Mouse (Mus musculus) telencephalon, adult 2 months (tissue): Measurements from ENCODE around the gene Gm20388.
"Not testable (repeated sequence)": the region's sequence is repeated elsewhere in the genome, so short reads cannot be mapped to it uniquely, and the experiment has no call there.

ENCODE experiments used
- DNase-seq: peaks from one replicate; pipeline ENCODE4 v3.0.0-alpha.2; 2011; ENCODE audit warnings: low read depth, low spot score

Gene Gm20388

DNA sequence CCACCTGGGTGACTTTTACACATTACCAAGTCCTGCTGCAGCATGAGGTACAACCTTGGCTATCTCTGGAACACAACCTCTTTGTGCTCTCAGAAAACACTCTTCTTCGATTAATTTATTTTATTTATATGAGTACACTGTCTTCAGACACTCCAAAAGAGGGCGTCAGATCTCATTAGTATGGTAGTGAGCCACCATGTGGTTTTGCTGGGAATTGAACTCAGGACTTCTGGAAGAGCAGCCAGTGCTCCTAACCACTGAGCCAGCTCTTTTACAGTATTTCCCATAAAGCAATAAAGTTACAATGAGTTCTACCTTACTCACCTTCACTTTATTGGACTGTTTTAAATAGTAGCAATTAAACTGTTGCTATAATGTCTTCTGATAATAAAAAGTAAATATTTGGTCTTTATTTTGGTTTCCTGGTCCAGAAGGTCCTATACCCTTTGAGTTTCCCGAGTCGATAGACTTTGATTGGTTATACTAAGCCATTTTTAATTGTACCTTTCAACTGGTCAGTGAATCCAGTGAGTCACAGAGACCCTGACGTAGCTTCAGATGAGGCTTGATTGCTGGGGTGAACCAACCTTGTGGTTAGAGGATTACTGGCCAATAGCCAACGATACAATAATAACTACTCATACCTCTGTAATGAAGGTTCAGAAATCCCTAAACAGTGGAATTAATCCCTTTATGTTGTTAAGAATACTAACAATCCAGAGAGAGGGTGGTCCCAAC lies 3716.9 kb downstream of the Gm20388 start:
- DNase-seq = no peak

GRCm38 (mm10) chr8:123628253-123628967 lies 3717.8 kb downstream of the Gm20388 start:
- DNase-seq = no peak

DNA sequence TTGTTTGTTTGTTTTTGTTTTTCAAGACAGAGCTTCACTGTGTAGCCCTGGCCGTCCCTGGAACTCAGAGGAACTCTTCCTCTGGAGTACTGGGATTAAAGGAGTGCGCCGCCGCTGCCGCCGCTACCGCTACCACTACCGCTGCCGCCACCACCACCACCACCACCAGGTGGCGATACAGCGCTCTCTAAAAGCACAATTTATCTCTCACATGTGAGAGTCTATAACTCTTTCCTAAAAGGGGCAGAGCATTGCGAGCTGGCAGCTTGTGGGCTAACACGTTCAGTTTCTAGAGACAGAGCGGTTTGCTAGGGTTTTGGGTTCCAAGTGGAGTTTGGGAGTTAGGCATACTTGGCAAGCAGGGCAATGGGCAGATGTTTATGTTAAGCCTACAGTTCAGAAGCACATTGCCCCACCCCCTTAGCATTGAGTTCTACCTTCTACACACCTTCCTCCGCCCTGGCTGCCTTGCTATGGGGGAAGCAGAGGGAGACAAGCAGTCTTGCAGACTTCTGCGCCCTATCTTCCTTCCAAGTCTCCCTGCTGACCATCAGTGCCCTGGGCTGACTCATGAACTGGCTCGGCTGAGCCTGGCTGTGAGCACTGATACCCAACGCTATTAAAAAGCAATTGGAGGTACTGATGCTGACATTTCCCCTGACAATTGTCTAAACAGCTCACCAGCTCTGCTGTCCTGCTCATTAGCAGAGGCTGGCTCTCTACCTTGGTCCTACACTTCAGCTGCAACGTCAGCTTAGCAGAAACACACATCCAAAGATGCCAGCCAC lies 3718.5 kb downstream of the Gm20388 start:
- DNase-seq = no peak

DNA sequence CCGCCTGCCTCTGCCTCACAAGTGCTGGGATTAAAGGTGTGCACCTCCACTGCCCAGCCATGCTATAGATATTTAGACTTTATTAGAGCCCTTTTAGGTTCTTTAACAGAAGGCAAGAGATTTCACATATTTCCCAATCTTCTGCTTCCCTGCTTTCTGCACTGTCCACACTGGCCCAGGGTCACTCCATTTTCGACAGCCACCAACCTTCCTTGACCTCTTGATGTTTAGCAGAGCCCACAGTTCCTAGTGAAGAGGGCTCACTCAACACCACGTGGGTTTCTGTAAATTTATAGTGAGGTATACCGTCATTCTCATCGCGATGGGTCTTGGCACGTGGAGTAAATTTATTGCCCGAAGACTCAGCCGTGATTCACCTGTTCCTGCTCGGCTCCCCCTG lies 3719.4 kb downstream of the Gm20388 start:
- DNase-seq = no peak

DNA sequence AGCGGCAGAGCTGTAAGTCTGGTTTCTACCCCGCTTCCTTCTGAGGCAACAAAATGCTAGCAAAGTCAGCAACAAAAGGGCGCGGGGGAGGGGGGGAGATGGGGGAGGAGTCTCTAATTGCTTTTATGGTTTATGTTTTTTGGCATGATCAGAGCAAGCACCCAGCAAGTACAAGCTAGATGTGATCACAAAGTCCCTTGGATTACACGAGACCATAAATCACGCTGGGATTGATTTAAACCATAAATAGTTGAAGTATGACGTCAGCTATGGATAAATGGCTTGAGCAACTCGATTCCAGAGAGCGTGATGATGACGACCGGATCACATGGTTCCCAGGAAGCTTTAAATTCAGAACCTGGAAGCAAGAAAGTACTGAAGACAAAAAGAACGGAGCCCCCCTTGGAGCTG lies 3720.2 kb downstream of the Gm20388 start:
- DNase-seq = no peak

- DNase-seq = not testable (repeated sequence)
Observed at GRCm38 (mm10) chr8:123631746-123632145, 3721.1 kb downstream of the Gm20388 start.

GRCm38 (mm10) chr8:123632257-123632656 lies 3721.6 kb downstream of the Gm20388 start:
- DNase-seq = no peak

DNA sequence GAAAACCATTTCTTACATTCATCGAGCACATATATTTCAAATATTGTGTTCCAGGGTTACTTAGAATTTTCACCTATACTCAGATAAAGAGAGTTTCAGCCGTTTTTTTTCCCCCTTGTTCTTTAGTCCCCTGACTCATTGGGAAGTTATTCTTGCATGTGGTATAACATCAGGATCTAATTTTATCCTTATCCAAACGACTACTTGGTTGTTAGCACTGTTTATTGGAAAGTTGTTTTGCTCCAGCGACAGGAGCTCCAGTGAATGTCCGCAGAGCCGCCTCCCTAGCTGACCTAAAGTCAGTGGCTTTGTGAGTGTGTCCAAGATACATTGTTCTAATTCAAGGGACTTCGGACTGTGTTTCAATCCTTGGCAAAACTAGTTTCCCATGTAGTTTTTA lies 3723.2 kb downstream of the Gm20388 start:
- DNase-seq = no peak

- DNase-seq = peak; percentile 68
Observed at GRCm38 (mm10) chr8:123634395-123635131, 3723.9 kb downstream of the Gm20388 start.

- DNase-seq = no peak
Observed at GRCm38 (mm10) chr8:123635671-123636070, 3725.0 kb downstream of the Gm20388 start.

- no peak for DNase-seq
Observed at GRCm38 (mm10) chr8:123643330-123644051, 3732.8 kb downstream of the Gm20388 start.

DNA sequence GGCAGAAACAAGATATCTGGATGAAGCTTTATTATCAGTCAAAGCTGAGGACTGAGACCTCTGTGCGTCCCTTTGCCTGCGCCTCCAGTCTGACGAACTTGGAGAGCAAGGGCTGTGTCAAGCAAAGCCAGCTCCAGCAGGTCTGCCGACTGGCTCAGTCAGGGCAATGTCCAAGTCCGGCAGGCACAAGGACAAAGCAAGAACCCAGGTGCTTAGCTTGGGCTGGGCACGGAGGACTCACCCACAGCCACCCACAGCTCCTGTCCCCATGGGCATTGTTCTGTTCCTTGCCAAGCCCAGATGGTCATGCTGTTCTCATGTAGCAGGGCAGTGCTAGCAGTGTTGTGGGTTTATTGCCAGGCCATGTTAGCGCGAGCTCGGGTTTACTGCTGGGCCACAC lies 3734.6 kb downstream of the Gm20388 start:
- no peak for DNase-seq

- no peak for DNase-seq
Observed at GRCm38 (mm10) chr8:123648245-123649170, 3737.9 kb downstream of the Gm20388 start.

DNA sequence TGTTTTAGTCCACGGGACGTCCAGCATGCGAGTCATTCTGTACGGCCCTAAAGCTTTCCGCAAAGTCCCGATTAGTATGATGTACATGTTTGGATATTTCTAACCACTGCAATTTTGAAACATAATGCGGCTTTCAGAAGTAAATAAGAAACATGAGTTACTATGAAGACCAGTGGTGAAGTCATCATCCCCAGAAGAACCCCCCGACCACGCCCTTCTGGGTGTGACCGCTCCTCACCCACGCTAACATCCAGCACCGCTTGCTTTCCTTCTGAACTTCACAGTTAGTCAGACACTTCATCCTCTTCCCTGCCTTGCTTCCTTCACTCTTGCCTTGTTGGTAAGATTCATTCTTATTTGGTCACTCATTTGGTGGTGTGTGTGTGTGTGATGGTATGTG lies 3738.8 kb downstream of the Gm20388 start:
- DNase-seq = no peak

- DNase-seq = no peak
Observed at GRCm38 (mm10) chr8:123651390-123652098, 3740.9 kb downstream of the Gm20388 start.

- DNase-seq = no peak
Observed at GRCm38 (mm10) chr8:123652641-123653040, 3742.0 kb downstream of the Gm20388 start.

DNA sequence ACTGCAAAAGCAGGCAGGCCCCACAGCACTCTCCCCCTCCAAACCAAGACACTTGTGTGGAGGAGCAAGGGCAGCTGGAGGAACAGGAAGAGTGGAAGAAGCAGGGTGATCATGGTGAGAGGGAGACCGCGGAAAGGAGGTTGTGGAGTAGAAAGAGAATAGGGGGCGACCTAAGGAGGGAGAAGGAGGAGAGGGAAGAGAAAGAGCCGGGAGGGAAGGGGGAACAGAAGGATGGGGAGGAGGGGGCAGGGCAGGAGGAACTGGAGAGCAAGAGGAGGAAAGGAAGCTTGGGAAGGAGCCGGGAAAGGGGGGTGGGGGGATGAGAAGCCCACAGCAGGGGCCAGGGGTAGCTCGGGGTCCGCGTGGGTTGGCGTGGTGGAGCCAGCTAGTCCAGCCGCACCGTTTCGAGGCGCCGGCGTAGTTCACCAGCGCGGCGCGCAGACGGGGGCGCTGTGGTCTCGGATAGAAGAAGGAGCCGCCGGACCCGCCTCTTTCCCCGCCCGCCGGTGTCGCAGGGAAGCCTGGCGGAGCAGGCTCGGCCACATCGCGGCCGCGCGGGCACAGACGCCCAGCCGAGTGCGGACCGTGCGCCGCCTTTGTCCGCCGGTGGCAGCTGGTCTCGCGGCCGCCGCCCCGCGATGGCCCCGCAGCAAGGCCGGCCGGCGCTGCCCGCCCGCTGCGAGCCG lies 3742.8 kb downstream of the Gm20388 start, which contains the start of gene Rhou:
TSS of gene Rhou (plus strand) at position 622 of the 686 bp plus-strand sequence.
- DNase-seq = peak; percentile 60

DNA sequence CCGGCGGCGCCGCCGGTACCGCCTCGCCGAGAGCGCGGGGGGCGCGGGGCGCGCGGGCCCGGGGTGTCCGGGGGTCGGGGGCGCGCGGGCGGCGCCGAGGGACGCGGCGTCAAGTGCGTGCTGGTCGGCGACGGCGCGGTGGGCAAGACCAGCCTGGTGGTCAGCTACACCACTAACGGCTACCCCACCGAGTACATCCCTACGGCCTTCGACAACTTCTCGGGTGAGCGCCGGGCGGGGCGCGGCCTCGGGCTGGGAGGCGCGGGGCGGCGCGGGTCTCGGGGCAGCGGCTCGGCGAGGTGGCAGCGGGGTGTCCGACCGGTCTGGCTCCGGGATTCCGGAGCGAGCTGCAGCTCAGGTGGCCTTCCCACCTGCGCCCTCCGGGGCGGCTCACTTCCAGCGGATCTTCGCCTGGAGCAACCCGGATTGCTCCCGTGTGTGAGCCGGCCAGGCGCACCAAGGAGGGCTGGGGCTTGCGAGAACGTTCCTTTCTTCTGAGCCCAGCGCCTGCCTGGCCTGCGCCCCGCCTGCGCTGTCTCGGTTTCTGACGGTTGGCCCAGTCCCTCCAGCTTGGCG lies 3743.4 kb downstream of the Gm20388 start:
- no peak for DNase-seq
